ENCODE assay signal across 8 mouse cellular contexts in the genomic region with DNA sequence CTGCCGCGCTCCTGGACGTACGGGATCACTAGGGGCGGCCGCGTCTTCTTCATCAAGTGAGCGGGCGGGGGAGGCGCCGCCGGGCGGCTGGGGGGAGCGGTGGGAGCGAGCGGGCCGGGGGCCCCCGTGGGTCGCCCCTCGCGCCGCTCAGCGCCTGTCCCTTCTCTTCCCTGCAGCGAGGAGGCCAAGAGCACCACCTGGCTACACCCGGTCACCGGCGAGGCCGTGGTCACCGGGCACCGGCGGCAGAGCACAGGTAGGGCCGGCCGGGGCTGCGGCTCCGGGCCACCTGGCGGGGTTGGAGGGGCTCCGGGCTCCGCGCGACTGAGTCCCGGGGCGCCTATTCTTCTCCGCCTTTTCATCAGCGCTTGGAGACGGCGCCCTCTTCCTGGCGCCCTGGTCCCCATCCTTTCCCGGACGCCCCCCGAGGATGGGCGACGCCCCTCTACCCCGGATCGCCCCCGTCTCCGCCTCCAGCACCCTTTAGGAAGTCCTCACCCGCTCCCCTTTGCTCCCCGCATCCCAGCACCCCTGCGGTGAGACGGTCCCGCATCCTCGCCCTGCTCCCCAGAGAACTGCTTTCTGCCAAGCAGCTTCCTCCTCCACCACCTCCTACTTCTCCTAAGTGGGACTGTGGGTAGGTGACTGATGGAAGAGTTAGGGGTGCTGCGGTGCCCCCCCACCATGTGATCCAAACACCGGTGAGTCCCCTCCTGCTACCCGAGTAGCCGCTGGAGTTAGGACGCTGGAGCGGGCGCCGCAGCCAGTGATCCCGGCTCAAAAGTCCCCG. TPM values are rescaled to one million over a fixed set of nuclear protein-coding genes. Genes with fewer than 3 reads are reported as not detected.
DNase-seq lines count a peak whose midpoint lies in the region; ATAC-seq and TF ChIP-seq lines count a peak whose summit lies in the region.

No protein-coding gene starts in this region.

- H3K4me1 ChIP-seq in ES-Bruce4 (ENCODE audit: control insufficient read depth, insufficient read depth, low read length): peaks cover 2% of the 10 kb centered on the region
- H3K4me1 ChIP-seq in brown adipose tissue, adult 24 weeks (ENCODE audit: control insufficient read depth, insufficient read depth, insufficient read length, low read length): no peaks in the 10 kb centered on the region
- peaks cover 27% of the 10 kb centered on the region for H3K4me1 ChIP-seq in forebrain, embryonic 15.5 days

- no peaks in the 10 kb centered on the region; the same call in 1 of the 2 replicates for H3K36me3 ChIP-seq in ES-Bruce4 (ENCODE audit: control insufficient read depth, insufficient read depth, low read length, poor library complexity, severe bottlenecking)
- peaks cover 8% of the 10 kb centered on the region; the same call in 1 of the 2 replicates for H3K36me3 ChIP-seq in forebrain, embryonic 15.5 days

- TF ChIP-seq CTCF in ES-Bruce4 (IDR thresholded peaks at IDR 0.05; ENCODE audit: low read depth, low read length): no peak

- H3K4me3 ChIP-seq in ES-Bruce4 (ENCODE audit: low read depth, low read length): peak overlapping the region; percentile 100
- H3K4me3 ChIP-seq in brown adipose tissue, adult 24 weeks (ENCODE audit: insufficient read depth, low read depth, low read length): peak overlapping the region; percentile 93
- H3K4me3 ChIP-seq in forebrain, embryonic 15.5 days: peak overlapping the region; percentile 95

- no peaks in the 10 kb centered on the region for H3K27me3 ChIP-seq in ES-Bruce4 (ENCODE audit: control insufficient read depth, insufficient read depth, low read length, poor library complexity, severe bottlenecking)
- no peaks in the 10 kb centered on the region for H3K27me3 ChIP-seq in forebrain, embryonic 15.5 days

- peak overlapping the region; percentile 49; the same call in 1 of the 2 replicates for H3K27ac ChIP-seq in ES-Bruce4 (ENCODE audit: insufficient read depth, low read length)
- H3K27ac ChIP-seq in brown adipose tissue, adult 24 weeks (replicated peaks; ENCODE audit: low read depth, low read length): no peak overlapping the region
- H3K27ac ChIP-seq in forebrain, embryonic 15.5 days (replicated peaks): peak overlapping the region; percentile 95

- intact Hi-C loops in heart, postnatal 36 days (cut with DNase I): loop anchor here (5.0 kb wide), 1 partner anchor 547 kb away; no protein-coding TSS in a partner anchor

- DNase-seq in heart, postnatal 36 days: peak; percentile 41 to 69
- peak; percentile 17 for DNase-seq in left cerebral cortex, adult 11 months (ENCODE audit: low spot score)
- peak; percentile 48 to 64 for DNase-seq in right cerebral cortex, adult 2 months (ENCODE audit: low spot score in 2 of 2)
- DNase-seq in urinary bladder, postnatal 25 days (ENCODE audit: low spot score): peak; percentile 25

- no peaks in the 10 kb centered on the region for H3K9me3 ChIP-seq in ES-Bruce4 (replicated peaks; ENCODE audit: control insufficient read depth, insufficient read depth, low read length, poor library complexity, severe bottlenecking)
- no peaks in the 10 kb centered on the region for H3K9me3 ChIP-seq in forebrain, embryonic 15.5 days

- ATAC-seq in forebrain, embryonic 15.5 days (replicated peaks): peak; percentile 84
- ATAC-seq in megakaryocyte, adult 5-6 weeks (ENCODE audit: poor library complexity, severe bottlenecking): peak; percentile 45

- TF ChIP-seq POLR2A in ES-Bruce4 (IDR thresholded peaks at IDR 0.05; ENCODE audit: insufficient read depth, low read length): no peak

- no peak for TF ChIP-seq EP300 in ES-Bruce4 (IDR thresholded peaks at IDR 0.05; ENCODE audit: insufficient read depth, low read depth, low read length)

- WGBS in forebrain, embryonic 15.5 days: under 1% methylated on average over 57 of the region's 72 CpGs

- H3K4me2 ChIP-seq in forebrain, embryonic 15.5 days (replicated peaks): peak overlapping the region; percentile 54

- H3K9ac ChIP-seq in ES-Bruce4 (ENCODE audit: low read depth, poor library complexity, severe bottlenecking): peak overlapping the region; percentile 100
- H3K9ac ChIP-seq in forebrain, embryonic 15.5 days (replicated peaks): peak overlapping the region; percentile 99

RNA-seq across cellular contexts. Expression of a gene that starts 0.5 kb away (rescaled TPM):
- 65.7 and 80.3 TPM in 2 replicates for polyA plus RNA-seq in ES-Bruce4 (2011; ENCODE audit: insufficient read depth, insufficient read length, low read depth, missing spikeins)
- 9.9 and 10.1 TPM in 2 replicates for polyA plus RNA-seq in brown adipose tissue, adult 24 weeks (2012; ENCODE audit: insufficient read depth, insufficient read length, missing spikeins)
- polyA plus RNA-seq in forebrain, embryonic 15.5 days (2015; fragmentation: Nextera tagmentation; extraction: Ambion mirVana): 31.6 and 32.7 TPM in 2 replicates
- 10 to 100 TPM; 26.6 to 33.6 TPM for total RNA-seq in heart, postnatal 36 days (2021)
- 1.8 and 2.2 TPM in 2 replicates for total RNA-seq in megakaryocyte, adult 5-6 weeks (2015)
- 2.6 and 4.8 TPM in 2 replicates for total RNA-seq in megakaryocyte, adult 5-6 weeks (2017)
